Mouse (Mus musculus) limb, embryonic 11.5 days (tissue): ENCODE data around the gene Atf7ip2. TPM values are rescaled to one million over a fixed set of nuclear protein-coding genes. Genes with fewer than 3 reads are reported as not detected.
"Not testable (repeated sequence)": the region's sequence is repeated elsewhere in the genome, so short reads cannot be mapped to it uniquely, and the experiment has no call there.

Source experiments
- ATAC-seq: fragments of 200-750 bp; cut with Nextera tagmentation; 2 replicates; pipeline ENCODE4 v1.8.0; 2017; ENCODE audit warnings: low read depth; ENCODE audit not compliant: insufficient number of reproducible peaks, low FRiP score, low TSS enrichment
- DNase-seq: peaks from one replicate; pipeline ENCODE4 v3.0.0-alpha.2; 2015; ENCODE audit warnings: low spot score
- H3K27ac ChIP-seq: fragments of 300-500 bp; sonication (generic); replicated peaks from 2 replicates; pipeline ENCODE4 v1.5.1; 2014; ENCODE audit warnings: low read depth, mild to moderate bottlenecking, low read length
- H3K27me3 ChIP-seq: fragments of 300-500 bp; sonication (generic); 2 replicates; pipeline ENCODE4 v1.6.1; 2014; ENCODE audit warnings: mild to moderate bottlenecking, low read length, mixed read lengths; ENCODE audit not compliant: control insufficient read depth, insufficient read depth
- H3K36me3 ChIP-seq: fragments of 300-500 bp; sonication (generic); 2 replicates; pipeline ENCODE4 v1.6.1; 2014; ENCODE audit warnings: mild to moderate bottlenecking, low read length, moderate library complexity, mixed read lengths; ENCODE audit not compliant: control insufficient read depth, insufficient read depth
- H3K4me1 ChIP-seq: fragments of 300-500 bp; sonication (generic); 2 replicates; pipeline ENCODE4 v1.6.1; 2014; ENCODE audit warnings: low read length, mixed read lengths; ENCODE audit not compliant: control insufficient read depth, insufficient read depth
- H3K4me2 ChIP-seq: fragments of 300-500 bp; sonication (generic); 2 replicates; pipeline ENCODE4 v1.6.1; 2014; ENCODE audit warnings: low read depth, mild to moderate bottlenecking, moderate library complexity; ENCODE audit not compliant: severe bottlenecking
- H3K4me3 ChIP-seq: fragments of 300-500 bp; sonication (generic); 2 replicates; pipeline ENCODE4 v1.5.1; 2014; ENCODE audit warnings: low read depth, low read length
- H3K9ac ChIP-seq: fragments of 300-500 bp; sonication (generic); 2 replicates; pipeline ENCODE4 v1.6.1; 2014; ENCODE audit warnings: mild to moderate bottlenecking, low read length
- H3K9me3 ChIP-seq: fragments of 300-500 bp; sonication (generic); 2 replicates; pipeline ENCODE4 v1.6.1; 2016; ENCODE audit warnings: low read length; ENCODE audit not compliant: control insufficient read depth
- WGBS: fragments of 180-500 bp; shearing (Covaris S2); extraction: QIAGEN DNeasy Blood & Tissue Kit; methylation state at CpG from one replicate; pipeline ENCODE4 v1.1.7; 2014; 5-methylcytosine and 5-hydroxymethylcytosine counted together
- polyA plus RNA-seq: library from polyadenylated mRNA; unstranded; fragments of >200 nt; fragmentation: Nextera tagmentation; extraction: Ambion mirVana; gene quantifications from 2 replicates; pipeline ENCODE4 v1.2.1, GENCODE M21; 2014

The Atf7ip2 gene
- polyA plus RNA-seq, 1 experiment from 2014 or later: 3.3 TPM

- H3K9me3 ChIP-seq: no peaks in the 10 kb centered on the region
- H3K9ac ChIP-seq: no peak overlapping the region
- no peak overlapping the region for H3K4me2 ChIP-seq
- no peak overlapping the region for H3K4me3 ChIP-seq
- H3K27me3 ChIP-seq: no peaks in the 10 kb centered on the region
- 88% methylated on average over 1 of the region's 1 CpGs for WGBS
- DNase-seq (no peak), ATAC-seq (no peak)
- no peak overlapping the region for H3K27ac ChIP-seq
- no peaks in the 10 kb centered on the region for H3K4me1 ChIP-seq
- H3K36me3 ChIP-seq: 0 out of 2 replicates have a peak, but pooled peaks cover 2% of the 10 kb centered on the region
Observed at GRCm38 (mm10) chr16:10208777-10209176, 16.3 kb downstream of the Atf7ip2 start.

- not testable (repeated sequence) for H3K9me3 ChIP-seq, H3K4me3 ChIP-seq, H3K27ac ChIP-seq, H3K4me1 ChIP-seq, H3K4me2 ChIP-seq, DNase-seq, H3K36me3 ChIP-seq, H3K27me3 ChIP-seq, ATAC-seq, H3K9ac ChIP-seq
- WGBS: 90% methylated on average over 1 of the region's 1 CpGs
Observed at GRCm38 (mm10) chr16:10216366-10216765, 23.9 kb downstream of the Atf7ip2 start.

GRCm38 (mm10) chr16:10217020-10217419 is 24.5 kb downstream of the Atf7ip2 start:
- DNase-seq, H3K4me3 ChIP-seq, H3K36me3 ChIP-seq, H3K9ac ChIP-seq, ATAC-seq, H3K27ac ChIP-seq, H3K27me3 ChIP-seq, H3K9me3 ChIP-seq, H3K4me2 ChIP-seq, H3K4me1 ChIP-seq: not testable (repeated sequence)
- WGBS: 84% methylated on average over 2 of the region's 2 CpGs

GRCm38 (mm10) chr16:10227361-10227760 is 34.8 kb downstream of the Atf7ip2 start:
- Histone ChIP-seq H3K9ac (no peak overlapping the region), H3K9me3 (no peaks in the 10 kb centered on the region), H3K4me2 (no peak overlapping the region), H3K27ac (no peak overlapping the region), H3K4me1 (no peaks in the 10 kb centered on the region), H3K27me3 (no peaks in the 10 kb centered on the region), H3K36me3 (no peaks in the 10 kb centered on the region), H3K4me3 (no peak overlapping the region)
- no peak for ATAC-seq
- no peak for DNase-seq
- WGBS: 46% methylated on average over 2 of the region's 2 CpGs

- ATAC-seq (no peak), DNase-seq (no peak)
- H3K27ac ChIP-seq: no peak overlapping the region
- no peaks in the 10 kb centered on the region for H3K9me3 ChIP-seq
- no peaks in the 10 kb centered on the region for H3K36me3 ChIP-seq
- no peaks in the 10 kb centered on the region for H3K4me1 ChIP-seq
- no peak overlapping the region for H3K4me2 ChIP-seq
- H3K4me3 ChIP-seq: no peak overlapping the region
- no peak overlapping the region for H3K9ac ChIP-seq
- no peaks in the 10 kb centered on the region for H3K27me3 ChIP-seq
Observed at GRCm38 (mm10) chr16:10236601-10237000, 44.1 kb downstream of the Atf7ip2 start.

GRCm38 (mm10) chr16:10253993-10254392 is 61.5 kb downstream of the Atf7ip2 start:
- 56% methylated on average over 1 of the region's 1 CpGs for WGBS

GRCm38 (mm10) chr16:10272256-10272655 is 79.7 kb downstream of the Atf7ip2 start:
- no peak overlapping the region for H3K27ac ChIP-seq
- DNase-seq: peak; percentile 74
- H3K4me3 ChIP-seq: no peak overlapping the region
- no peaks in the 10 kb centered on the region for H3K36me3 ChIP-seq
- H3K9ac ChIP-seq: no peak overlapping the region
- no peak overlapping the region for H3K4me2 ChIP-seq
- H3K4me1 ChIP-seq: no peaks in the 10 kb centered on the region
- ATAC-seq: no peak
- WGBS: 35% methylated on average over 3 of the region's 3 CpGs
- H3K9me3 ChIP-seq: no peaks in the 10 kb centered on the region; the same call in 1 of the 2 replicates
- no peaks in the 10 kb centered on the region for H3K27me3 ChIP-seq

More at GRCm38 (mm10) chr16:10253993-10254392, 61.5 kb downstream of the Atf7ip2 start:
- H3K4me3 ChIP-seq: no peak overlapping the region
- H3K27ac ChIP-seq: no peak overlapping the region
- H3K27me3 ChIP-seq: no peaks in the 10 kb centered on the region
- ATAC-seq (no peak), DNase-seq (no peak)
- no peaks in the 10 kb centered on the region for H3K9me3 ChIP-seq
- no peaks in the 10 kb centered on the region for H3K4me1 ChIP-seq
- no peak overlapping the region for H3K4me2 ChIP-seq
- H3K9ac ChIP-seq: no peak overlapping the region
- H3K36me3 ChIP-seq: no peaks in the 10 kb centered on the region

- ATAC-seq: no peak
- no peak for DNase-seq
- no peaks in the 10 kb centered on the region for H3K4me1 ChIP-seq
- H3K4me3 ChIP-seq: no peak overlapping the region
- H3K9ac ChIP-seq: no peak overlapping the region
- no peaks in the 10 kb centered on the region; the same call in 1 of the 2 replicates for H3K9me3 ChIP-seq
- H3K36me3 ChIP-seq: no peaks in the 10 kb centered on the region
- H3K4me2 ChIP-seq: no peak overlapping the region
- H3K27me3 ChIP-seq: no peaks in the 10 kb centered on the region
- no peak overlapping the region for H3K27ac ChIP-seq
- 70% methylated on average over 4 of the region's 4 CpGs for WGBS
Observed at GRCm38 (mm10) chr16:10274465-10274864, 82.0 kb downstream of the Atf7ip2 start.

- DNase-seq, ATAC-seq, H3K4me2 ChIP-seq, H3K4me1 ChIP-seq, H3K4me3 ChIP-seq, H3K9ac ChIP-seq, H3K27me3 ChIP-seq, H3K9me3 ChIP-seq, H3K27ac ChIP-seq, H3K36me3 ChIP-seq: not testable (repeated sequence)
- 84% methylated on average over 5 of the region's 5 CpGs for WGBS
Observed at GRCm38 (mm10) chr16:10276778-10277177, 84.3 kb downstream of the Atf7ip2 start.
